Mouse (Mus musculus): ENCODE measurements at regions not wholly inside any gene's neighbourhood (a gene's known extent, or its start where the extent isn't known, plus 50 kb on each side); places are given as distances from the start of the nearest gene placed in this dataset.

GRCm38 (mm10) chr1:76029059-76029458 lies 483.0 kb downstream of the Slc4a3 start:
- 0 out of 2 replicates have a peak, but pooled peaks cover 3% of the 10 kb centered on the region for H3K4me1 ChIP-seq (ENCODE audit: control insufficient read depth, insufficient read depth, low read length)
- no peak overlapping the region for H3K4me3 ChIP-seq (ENCODE audit: insufficient read depth, low read length)
- TF ChIP-seq POLR2A (IDR thresholded peaks at IDR 0.05; ENCODE audit: extremely low read depth, insufficient read depth, low read length), result no peak
- no peak for TF ChIP-seq CTCF (IDR thresholded peaks at IDR 0.05; ENCODE audit: extremely low read depth, insufficient read depth, low read length)
- H3K27ac ChIP-seq (ENCODE audit: insufficient read depth, low read length), result no peak overlapping the region

GRCm38 (mm10) chr1:76031171-76031922 lies 485.3 kb downstream of the Slc4a3 start:
- Histone ChIP-seq H3K4me1 (ENCODE audit: control insufficient read depth, insufficient read depth, low read length) (0 out of 2 replicates have a peak, but pooled peaks cover 3% of the 10 kb centered on the region), H3K27ac (ENCODE audit: insufficient read depth, low read length) (peak overlapping the region; percentile 3; the same call in 1 of the 2 replicates), H3K4me3 (ENCODE audit: insufficient read depth, low read length) (no peak overlapping the region)
- TF ChIP-seq CTCF (IDR thresholded peaks at IDR 0.05; ENCODE audit: extremely low read depth, insufficient read depth, low read length) (no peak), POLR2A (IDR thresholded peaks at IDR 0.05; ENCODE audit: extremely low read depth, insufficient read depth, low read length) (no peak)

GRCm38 (mm10) chr1:76031923-76032285 lies 485.8 kb downstream of the Slc4a3 start:
- no peak overlapping the region for H3K4me3 ChIP-seq (ENCODE audit: insufficient read depth, low read length)
- H3K27ac ChIP-seq (ENCODE audit: insufficient read depth, low read length), result 0 out of 2 replicates have a peak overlapping the region, but pooled peaks have one; percentile 3

GRCm38 (mm10) chr1:76032626-76033025 lies 486.6 kb downstream of the Slc4a3 start:
- TF ChIP-seq CTCF (IDR thresholded peaks at IDR 0.05; ENCODE audit: extremely low read depth, insufficient read depth, low read length) (no peak), POLR2A (IDR thresholded peaks at IDR 0.05; ENCODE audit: extremely low read depth, insufficient read depth, low read length) (no peak)
- H3K4me3 ChIP-seq (ENCODE audit: insufficient read depth, low read length), result no peak overlapping the region
- no peak overlapping the region for H3K27ac ChIP-seq (ENCODE audit: insufficient read depth, low read length)
- 0 out of 2 replicates have a peak, but pooled peaks cover 3% of the 10 kb centered on the region for H3K4me1 ChIP-seq (ENCODE audit: control insufficient read depth, insufficient read depth, low read length)

More at GRCm38 (mm10) chr1:76031923-76032285, 485.8 kb downstream of the Slc4a3 start:
- 0 out of 2 replicates have a peak, but pooled peaks cover 3% of the 10 kb centered on the region for H3K4me1 ChIP-seq (ENCODE audit: control insufficient read depth, insufficient read depth, low read length)
- TF ChIP-seq POLR2A (IDR thresholded peaks at IDR 0.05; ENCODE audit: extremely low read depth, insufficient read depth, low read length) (no peak), CTCF (IDR thresholded peaks at IDR 0.05; ENCODE audit: extremely low read depth, insufficient read depth, low read length) (no peak)

- Histone ChIP-seq H3K27ac (ENCODE audit: insufficient read depth, low read length) (no peak overlapping the region), H3K4me1 (ENCODE audit: control insufficient read depth, insufficient read depth, low read length) (0 out of 2 replicates have a peak, but pooled peaks cover 3% of the 10 kb centered on the region), H3K4me3 (ENCODE audit: insufficient read depth, low read length) (no peak overlapping the region)
- TF ChIP-seq CTCF (IDR thresholded peaks at IDR 0.05; ENCODE audit: extremely low read depth, insufficient read depth, low read length), result no peak
- no peak for TF ChIP-seq POLR2A (IDR thresholded peaks at IDR 0.05; ENCODE audit: extremely low read depth, insufficient read depth, low read length)
Observed at GRCm38 (mm10) chr1:76036316-76036715, 490.2 kb downstream of the Slc4a3 start.

- Histone ChIP-seq H3K27ac (ENCODE audit: insufficient read depth, low read length) (no peak overlapping the region), H3K4me3 (ENCODE audit: insufficient read depth, low read length) (no peak overlapping the region)
Observed at GRCm38 (mm10) chr1:76039029-76039655, 493.1 kb downstream of the Slc4a3 start.

GRCm38 (mm10) chr1:76039661-76040060 lies 493.6 kb downstream of the Slc4a3 start:
- Histone ChIP-seq H3K4me1 (ENCODE audit: control insufficient read depth, insufficient read depth, low read length) (no peaks in the 10 kb centered on the region), H3K4me3 (ENCODE audit: insufficient read depth, low read length) (no peak overlapping the region)

More at GRCm38 (mm10) chr1:76039029-76039655, 493.1 kb downstream of the Slc4a3 start:
- H3K4me1 ChIP-seq (ENCODE audit: control insufficient read depth, insufficient read depth, low read length), result no peaks in the 10 kb centered on the region
- TF ChIP-seq POLR2A (IDR thresholded peaks at IDR 0.05; ENCODE audit: extremely low read depth, insufficient read depth, low read length), result no peak
- TF ChIP-seq CTCF (IDR thresholded peaks at IDR 0.05; ENCODE audit: extremely low read depth, insufficient read depth, low read length), result 0 out of 2 replicates have a peak, but pooled peaks have one; percentile 20

GRCm38 (mm10) chr1:76050264-76050663 lies 504.2 kb downstream of the Slc4a3 start:
- TF ChIP-seq CTCF (IDR thresholded peaks at IDR 0.05; ENCODE audit: extremely low read depth, insufficient read depth, low read length) (no peak), POLR2A (IDR thresholded peaks at IDR 0.05; ENCODE audit: extremely low read depth, insufficient read depth, low read length) (no peak)
- H3K4me1 ChIP-seq (ENCODE audit: control insufficient read depth, insufficient read depth, low read length), result no peaks in the 10 kb centered on the region
- H3K4me3 ChIP-seq (ENCODE audit: insufficient read depth, low read length), result no peak overlapping the region
- H3K27ac ChIP-seq (ENCODE audit: insufficient read depth, low read length), result no peak overlapping the region

More at GRCm38 (mm10) chr1:76039661-76040060, 493.6 kb downstream of the Slc4a3 start:
- no peak overlapping the region for H3K27ac ChIP-seq (ENCODE audit: insufficient read depth, low read length)
- TF ChIP-seq POLR2A (IDR thresholded peaks at IDR 0.05; ENCODE audit: extremely low read depth, insufficient read depth, low read length) (no peak), CTCF (IDR thresholded peaks at IDR 0.05; ENCODE audit: extremely low read depth, insufficient read depth, low read length) (0 out of 2 replicates have a peak, but pooled peaks have one; percentile 16)

GRCm38 (mm10) chr1:76053378-76054171 lies 507.5 kb downstream of the Slc4a3 start:
- TF ChIP-seq CTCF (IDR thresholded peaks at IDR 0.05; ENCODE audit: extremely low read depth, insufficient read depth, low read length) (no peak), POLR2A (IDR thresholded peaks at IDR 0.05; ENCODE audit: extremely low read depth, insufficient read depth, low read length) (no peak)
- Histone ChIP-seq H3K27ac (ENCODE audit: insufficient read depth, low read length) (no peak overlapping the region), H3K4me1 (ENCODE audit: control insufficient read depth, insufficient read depth, low read length) (no peaks in the 10 kb centered on the region), H3K4me3 (ENCODE audit: insufficient read depth, low read length) (no peak overlapping the region)
